Mouse (Mus musculus): ENCODE data around the gene Cnot4. TPM values are rescaled to one million over a fixed set of nuclear protein-coding genes. Genes with fewer than 3 reads are reported as not detected.

Gene Cnot4
- polyA plus RNA-seq, 1 experiment from 2014 or later: 33.0 TPM

DNA sequence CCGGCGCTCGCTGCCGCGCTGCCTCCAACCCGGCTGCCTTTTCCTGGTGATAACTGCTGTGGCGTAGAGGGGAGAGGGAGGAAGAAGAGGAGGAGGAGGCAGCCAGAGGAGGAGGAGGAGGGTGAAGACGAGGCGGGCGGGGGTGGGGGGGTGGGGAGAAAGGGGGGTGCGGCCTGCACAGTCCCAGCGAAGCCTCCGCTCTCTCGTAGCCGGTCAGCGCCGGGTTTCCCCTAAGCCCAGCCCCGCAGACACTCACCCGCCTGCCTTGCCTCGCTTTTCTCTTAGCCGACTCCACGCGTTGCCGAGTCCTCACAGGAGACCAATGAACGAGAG is 312 bp downstream of the Cnot4 start:
- 0% methylated on average over 21 of the region's 25 CpGs for WGBS
- Histone ChIP-seq H3K4me1 (peaks cover 20% of the 10 kb centered on the region), H3K27me3 (no peaks in the 10 kb centered on the region), H3K27ac (peak overlapping the region; percentile 91), H3K9ac (peak overlapping the region; percentile 89), H3K9me3 (replicated peaks) (no peaks in the 10 kb centered on the region), H3K4me3 (peak overlapping the region; percentile 71), H3K4me2 (replicated peaks) (peak overlapping the region; percentile 94), H3K36me3 (no peaks in the 10 kb centered on the region)
- ATAC-seq (ENCODE audit: low FRiP score): peak; percentile 93

DNA sequence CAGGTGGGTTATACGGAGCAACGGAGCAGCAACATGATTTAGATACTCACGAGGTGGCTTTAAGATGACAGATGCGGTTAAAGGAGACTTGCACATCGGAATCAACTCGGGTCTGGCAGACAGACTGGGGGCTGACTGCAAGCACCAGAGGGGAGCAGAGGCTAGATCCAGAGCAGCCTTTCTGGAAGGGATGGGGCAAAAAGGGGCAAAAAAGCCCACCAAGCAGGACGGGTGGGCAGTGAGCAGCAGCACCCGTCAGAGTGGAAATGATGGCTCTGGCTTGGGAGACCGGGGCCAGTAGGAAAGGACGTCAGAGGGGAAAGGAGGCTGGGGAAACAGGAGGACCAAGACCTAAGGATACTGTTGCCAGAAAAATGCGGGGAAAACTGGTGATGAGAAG is 718 bp downstream of the Cnot4 start:
- no peaks in the 10 kb centered on the region for H3K9me3 ChIP-seq (replicated peaks)
- H3K36me3 ChIP-seq: no peaks in the 10 kb centered on the region
- peaks cover 20% of the 10 kb centered on the region for H3K4me1 ChIP-seq
- WGBS: 0% methylated on average over 11 of the region's 11 CpGs
- H3K27me3 ChIP-seq: no peaks in the 10 kb centered on the region
- peak overlapping the region; percentile 94 for H3K4me2 ChIP-seq (replicated peaks)
- peak overlapping the region; percentile 71 for H3K4me3 ChIP-seq
- peak; percentile 15; the same call in 1 of the 2 replicates for ATAC-seq (ENCODE audit: low FRiP score)
- peak overlapping the region; percentile 91 for H3K27ac ChIP-seq
- H3K9ac ChIP-seq: peak overlapping the region; percentile 89

DNA sequence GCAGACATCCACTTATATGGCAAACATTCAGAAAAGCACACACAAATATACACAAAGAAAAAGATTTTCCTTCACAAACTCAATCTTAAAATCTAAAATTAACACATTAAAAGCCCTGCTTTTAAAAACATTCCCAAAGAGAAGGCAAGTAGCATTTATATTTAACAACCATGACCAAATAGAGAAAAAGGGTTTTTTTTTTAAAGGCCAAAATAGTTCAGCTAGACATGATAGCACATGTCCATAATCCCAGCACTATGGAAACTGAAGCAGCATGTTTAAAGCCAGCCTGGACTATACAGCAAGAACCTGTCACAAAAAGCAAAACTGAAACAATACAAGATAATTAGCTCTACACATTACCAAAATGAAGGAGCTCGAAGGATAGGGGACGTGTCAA is 11.0 kb downstream of the Cnot4 start:
- H3K27ac ChIP-seq: no peak overlapping the region
- WGBS: 95% methylated on average over 2 of the region's 2 CpGs
- no peaks in the 10 kb centered on the region for H3K27me3 ChIP-seq

DNA sequence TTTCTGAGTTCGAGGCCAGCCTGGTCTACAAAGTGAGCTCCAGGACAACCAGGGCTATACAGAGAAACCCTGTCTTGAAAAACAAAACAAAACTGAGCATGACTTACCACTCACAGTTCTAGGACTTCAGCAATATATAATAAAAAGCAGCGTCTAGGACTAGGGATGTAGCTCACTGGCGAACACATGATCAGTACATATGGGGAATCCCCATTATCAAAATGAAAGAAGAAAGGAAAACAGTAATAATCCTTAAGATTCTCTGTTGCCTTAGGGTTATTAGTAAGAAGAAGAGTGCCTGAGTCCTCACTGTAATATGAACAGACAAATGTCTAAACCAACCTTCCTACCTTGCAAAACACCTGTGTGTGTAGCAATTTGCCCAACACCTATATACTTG is 11.6 kb downstream of the Cnot4 start:
- Histone ChIP-seq H3K27ac (no peak overlapping the region), H3K9me3 (replicated peaks) (no peaks in the 10 kb centered on the region), H3K4me1 (no peaks in the 10 kb centered on the region), H3K4me3 (no peak overlapping the region), H3K36me3 (peaks cover 6% of the 10 kb centered on the region; the same call in 1 of the 2 replicates), H3K27me3 (no peaks in the 10 kb centered on the region), H3K4me2 (replicated peaks) (no peak overlapping the region), H3K9ac (no peak overlapping the region)
- no peak for ATAC-seq (ENCODE audit: low FRiP score)
- WGBS: 96% methylated on average over 3 of the region's 3 CpGs

More for the DNA sequence above, 11.0 kb downstream of the Cnot4 start:
- no peak overlapping the region for H3K9ac ChIP-seq
- no peaks in the 10 kb centered on the region for H3K9me3 ChIP-seq (replicated peaks)
- no peak for ATAC-seq (ENCODE audit: low FRiP score)
- peaks cover 6% of the 10 kb centered on the region; the same call in 1 of the 2 replicates for H3K36me3 ChIP-seq
- H3K4me3 ChIP-seq: no peak overlapping the region
- no peaks in the 10 kb centered on the region for H3K4me1 ChIP-seq
- H3K4me2 ChIP-seq (replicated peaks): no peak overlapping the region

DNA sequence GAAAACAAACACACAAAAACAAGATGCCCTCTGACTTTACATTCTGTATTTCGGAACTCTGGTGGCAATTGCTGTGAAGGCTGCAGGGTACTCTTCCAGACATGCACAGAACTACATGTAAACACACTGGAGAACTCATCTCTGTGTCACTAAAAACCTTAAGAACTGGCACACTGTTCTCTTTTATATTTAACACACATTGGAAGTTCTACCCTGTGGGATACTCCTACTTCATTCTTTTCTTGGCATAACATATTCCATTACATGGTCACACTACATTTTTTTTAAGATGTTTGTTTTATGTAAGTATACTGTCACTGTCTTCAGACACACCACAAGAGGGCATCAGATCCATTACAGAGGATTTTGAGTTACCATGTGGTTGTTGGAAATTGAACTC is 31.1 kb downstream of the Cnot4 start:
- no peaks in the 10 kb centered on the region for H3K9me3 ChIP-seq (replicated peaks)
- H3K4me3 ChIP-seq: no peak overlapping the region
- no peak overlapping the region for H3K9ac ChIP-seq
- no peak for ATAC-seq (ENCODE audit: low FRiP score)
- no peak overlapping the region for H3K4me2 ChIP-seq (replicated peaks)
- no peaks in the 10 kb centered on the region for H3K4me1 ChIP-seq
- H3K27ac ChIP-seq: no peak overlapping the region
- no peaks in the 10 kb centered on the region for H3K36me3 ChIP-seq
- 96% methylated on average over 1 of the region's 1 CpGs for WGBS
- H3K27me3 ChIP-seq: no peaks in the 10 kb centered on the region

DNA sequence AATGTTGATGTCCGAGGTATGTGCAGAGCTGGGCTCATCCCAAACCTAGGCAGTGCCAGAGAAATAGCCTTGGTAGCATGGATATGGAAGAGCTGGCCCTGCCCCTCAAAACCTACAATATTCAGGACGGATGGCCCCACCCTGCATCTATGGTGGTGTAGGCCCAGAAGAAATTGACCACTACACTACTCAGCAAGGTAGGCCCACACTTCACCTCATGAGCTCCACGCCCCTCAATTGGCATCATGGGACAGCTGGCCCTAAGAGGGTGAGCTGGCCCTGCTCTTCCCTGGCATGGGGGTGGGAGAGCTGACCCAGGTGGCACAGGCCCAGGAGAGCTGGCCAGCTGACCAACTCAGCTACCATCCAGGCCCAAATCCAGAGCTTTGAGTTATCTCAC is 48.6 kb downstream of the Cnot4 start:
- 98% methylated on average over 3 of the region's 3 CpGs for WGBS
- no peaks in the 10 kb centered on the region for H3K36me3 ChIP-seq
- H3K27ac ChIP-seq: no peak overlapping the region
- H3K4me3 ChIP-seq: no peak overlapping the region
- no peak overlapping the region for H3K9ac ChIP-seq
- no peak overlapping the region for H3K4me2 ChIP-seq (replicated peaks)
- H3K27me3 ChIP-seq: no peaks in the 10 kb centered on the region
- ATAC-seq (ENCODE audit: low FRiP score): no peak
- H3K4me1 ChIP-seq: no peaks in the 10 kb centered on the region
- no peaks in the 10 kb centered on the region for H3K9me3 ChIP-seq (replicated peaks)

DNA sequence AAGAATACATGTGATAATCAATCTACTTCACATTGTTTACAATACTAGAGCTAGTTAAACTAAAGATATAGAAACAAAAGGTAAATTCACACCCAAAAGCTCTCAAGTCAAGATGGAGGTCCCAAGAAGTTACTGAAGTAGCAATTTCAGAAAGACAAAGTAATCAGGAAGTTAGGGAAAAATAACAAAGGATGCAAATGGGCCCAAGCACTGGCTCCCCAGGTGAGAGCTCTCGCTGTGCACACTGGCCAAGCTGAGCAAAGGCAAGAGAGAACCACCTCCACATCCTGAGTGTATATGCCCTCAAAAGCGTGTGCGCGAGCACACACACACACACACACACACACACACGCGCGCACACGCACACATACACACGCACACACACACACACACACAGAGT is 58.4 kb downstream of the Cnot4 start:
- Histone ChIP-seq H3K27me3 (no peaks in the 10 kb centered on the region), H3K36me3 (peaks cover 25% of the 10 kb centered on the region), H3K27ac (no peak overlapping the region), H3K4me2 (replicated peaks) (no peak overlapping the region), H3K9me3 (replicated peaks) (no peaks in the 10 kb centered on the region), H3K4me1 (no peaks in the 10 kb centered on the region), H3K9ac (no peak overlapping the region), H3K4me3 (no peak overlapping the region)
- ATAC-seq (ENCODE audit: low FRiP score): no peak
- WGBS: 93% methylated on average over 9 of the region's 9 CpGs

DNA sequence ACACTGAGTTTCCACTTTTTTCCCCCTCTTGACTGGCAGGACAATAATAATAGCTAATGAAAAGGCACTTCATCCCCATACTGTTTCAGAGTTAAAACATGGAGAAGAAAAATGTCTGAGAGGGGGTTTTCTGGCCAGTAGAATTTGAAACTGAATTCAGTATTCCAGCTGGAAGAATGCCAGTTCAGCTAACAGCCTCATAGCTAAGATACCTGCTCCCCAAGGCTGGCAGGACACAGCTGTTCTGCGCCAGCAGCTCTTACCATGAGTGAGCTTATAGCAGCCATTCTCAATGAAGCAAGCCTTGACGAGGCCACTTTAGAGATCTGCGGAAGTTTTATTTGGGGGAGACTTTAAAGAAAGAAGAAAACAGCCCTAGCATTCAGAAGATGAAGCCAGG is 62.3 kb downstream of the Cnot4 start:
- no peaks in the 10 kb centered on the region for H3K9me3 ChIP-seq (replicated peaks)
- H3K27ac ChIP-seq: no peak overlapping the region
- H3K36me3 ChIP-seq: peaks cover 17% of the 10 kb centered on the region
- ATAC-seq (ENCODE audit: low FRiP score): no peak
- H3K27me3 ChIP-seq: no peaks in the 10 kb centered on the region
- 92% methylated on average over 3 of the region's 3 CpGs for WGBS
- no peak overlapping the region for H3K4me2 ChIP-seq (replicated peaks)
- H3K4me3 ChIP-seq: no peak overlapping the region
- H3K9ac ChIP-seq: no peak overlapping the region
- H3K4me1 ChIP-seq: no peaks in the 10 kb centered on the region

DNA sequence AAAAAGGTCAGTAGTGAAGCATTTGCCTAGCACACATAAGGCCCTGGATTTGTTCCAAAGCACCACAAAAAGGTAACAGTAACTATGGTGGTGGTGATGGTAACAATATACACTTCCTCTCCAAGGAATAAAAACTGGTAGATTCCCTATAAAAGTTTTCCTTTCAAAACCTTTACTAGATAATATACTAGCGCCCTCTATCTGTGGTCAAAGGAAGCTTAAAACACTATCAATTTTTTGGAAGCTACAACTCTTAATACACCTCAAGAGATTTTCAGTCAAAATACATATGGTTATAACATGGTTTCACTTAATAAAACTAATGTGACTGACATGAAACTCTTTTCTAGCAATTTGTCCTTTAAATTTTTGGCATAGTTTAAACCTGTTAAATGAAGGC is 71.1 kb downstream of the Cnot4 start:
- Histone ChIP-seq H3K4me1 (no peaks in the 10 kb centered on the region), H3K4me2 (replicated peaks) (no peak overlapping the region), H3K27ac (no peak overlapping the region), H3K4me3 (no peak overlapping the region), H3K36me3 (peaks cover 14% of the 10 kb centered on the region; the same call in 1 of the 2 replicates), H3K9ac (no peak overlapping the region), H3K9me3 (replicated peaks) (no peaks in the 10 kb centered on the region), H3K27me3 (no peaks in the 10 kb centered on the region)
- 26% methylated on average over 1 of the region's 1 CpGs for WGBS
- ATAC-seq (ENCODE audit: low FRiP score): no peak

DNA sequence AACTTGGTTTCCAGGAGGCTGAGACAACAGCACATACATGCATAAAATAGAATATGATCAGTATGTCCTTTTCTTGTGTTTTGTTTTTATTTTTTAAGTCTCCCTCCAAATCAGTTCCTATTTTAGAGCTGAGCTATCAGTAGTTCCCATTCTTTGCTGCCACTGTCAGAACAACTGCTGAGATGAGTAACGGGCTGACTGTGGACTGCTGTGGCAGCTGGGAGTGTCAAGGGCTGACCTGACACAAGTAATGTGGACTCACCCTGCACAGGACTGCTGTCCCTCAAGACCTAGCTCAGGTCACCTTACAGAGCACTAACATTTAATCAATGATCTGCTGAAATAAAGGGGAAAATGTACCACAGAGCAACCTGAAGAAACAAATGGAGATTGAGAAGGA is 90.4 kb downstream of the Cnot4 start:
- no peak overlapping the region for H3K27ac ChIP-seq
- no peaks in the 10 kb centered on the region for H3K36me3 ChIP-seq
- no peak for ATAC-seq (ENCODE audit: low FRiP score)
- H3K9me3 ChIP-seq (replicated peaks): no peaks in the 10 kb centered on the region
- no peaks in the 10 kb centered on the region for H3K4me1 ChIP-seq
- 70% methylated on average over 1 of the region's 1 CpGs for WGBS
- no peak overlapping the region for H3K4me3 ChIP-seq
- no peak overlapping the region for H3K4me2 ChIP-seq (replicated peaks)
- H3K27me3 ChIP-seq: no peaks in the 10 kb centered on the region
- no peak overlapping the region for H3K9ac ChIP-seq

DNA sequence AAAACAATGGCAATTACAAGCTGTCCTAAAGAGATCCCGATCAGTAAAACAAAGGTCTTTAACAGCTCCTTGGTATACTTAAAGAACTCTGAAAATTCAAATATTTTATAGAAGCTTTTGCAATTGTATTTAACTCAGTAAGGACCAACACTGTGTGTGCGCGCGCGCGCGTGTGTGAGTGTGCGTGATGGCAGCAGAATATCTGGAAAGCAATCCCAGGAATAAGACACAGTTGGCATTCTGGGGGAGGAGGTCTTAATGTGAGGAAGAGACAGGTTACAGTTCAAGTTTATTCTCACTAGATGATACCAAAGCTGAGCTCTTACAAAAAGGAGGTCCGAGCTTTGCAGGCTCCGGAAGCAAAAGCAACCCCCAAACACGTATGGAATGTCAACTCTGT is 100.2 kb downstream of the Cnot4 start:
- WGBS: 95% methylated on average over 11 of the region's 11 CpGs
- Histone ChIP-seq H3K4me3 (no peak overlapping the region), H3K9ac (no peak overlapping the region), H3K9me3 (replicated peaks) (no peaks in the 10 kb centered on the region), H3K4me2 (replicated peaks) (no peak overlapping the region), H3K36me3 (no peaks in the 10 kb centered on the region; the same call in 1 of the 2 replicates), H3K27ac (no peak overlapping the region), H3K4me1 (no peaks in the 10 kb centered on the region), H3K27me3 (no peaks in the 10 kb centered on the region)
- no peak for ATAC-seq (ENCODE audit: low FRiP score)

DNA sequence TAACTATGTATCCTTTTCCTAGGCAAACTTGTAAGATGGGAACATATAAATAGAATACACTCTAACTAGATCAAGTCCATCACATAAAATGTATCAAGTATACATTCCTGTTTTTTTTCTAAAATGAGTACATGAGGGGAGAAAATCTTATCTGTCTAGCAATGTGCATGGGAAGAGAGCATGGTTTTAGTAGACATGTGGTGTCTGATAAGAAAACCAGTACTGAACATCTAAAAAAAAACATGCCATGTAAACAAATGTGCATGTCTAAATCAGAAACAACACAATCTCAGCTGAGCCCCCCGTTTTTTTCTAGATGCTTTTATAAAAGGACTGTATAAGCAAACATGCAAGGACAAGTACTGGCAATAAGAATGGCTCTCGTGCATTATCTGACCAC is 100.8 kb downstream of the Cnot4 start:
- no peak overlapping the region for H3K4me3 ChIP-seq
- no peak overlapping the region for H3K27ac ChIP-seq
- H3K9me3 ChIP-seq (replicated peaks): no peaks in the 10 kb centered on the region
- no peak overlapping the region for H3K4me2 ChIP-seq (replicated peaks)
- no peaks in the 10 kb centered on the region for H3K4me1 ChIP-seq
- H3K27me3 ChIP-seq: no peaks in the 10 kb centered on the region
- 78% methylated on average over 2 of the region's 2 CpGs for WGBS
- no peak overlapping the region for H3K9ac ChIP-seq
- H3K36me3 ChIP-seq: no peaks in the 10 kb centered on the region; the same call in 1 of the 2 replicates
- ATAC-seq (ENCODE audit: low FRiP score): no peak

DNA sequence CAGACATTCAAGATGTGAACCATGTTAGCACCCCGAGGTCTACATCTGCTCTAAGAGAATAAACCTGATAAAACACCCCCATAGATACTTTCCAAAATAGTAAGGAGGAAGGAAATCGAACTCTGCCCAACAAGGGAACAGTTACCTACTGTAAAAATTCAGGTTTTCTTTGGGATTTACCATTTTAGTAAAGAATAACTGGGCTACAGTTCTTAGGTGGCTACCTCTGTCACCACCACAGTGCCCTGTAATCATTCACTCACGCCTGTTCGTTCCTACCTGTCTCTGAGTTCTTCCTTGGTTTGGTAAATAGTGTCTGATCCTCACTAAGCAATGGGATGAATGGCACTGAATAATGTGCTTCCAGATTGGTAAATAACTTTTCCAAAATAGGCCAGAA is 102.7 kb downstream of the Cnot4 start:
- H3K9me3 ChIP-seq (replicated peaks): no peaks in the 10 kb centered on the region
- no peaks in the 10 kb centered on the region for H3K4me1 ChIP-seq
- 92% methylated on average over 4 of the region's 4 CpGs for WGBS
- no peak overlapping the region for H3K4me2 ChIP-seq (replicated peaks)
- H3K36me3 ChIP-seq: no peaks in the 10 kb centered on the region
- ATAC-seq (ENCODE audit: low FRiP score): no peak
- H3K9ac ChIP-seq: no peak overlapping the region
- no peak overlapping the region for H3K4me3 ChIP-seq
- no peak overlapping the region for H3K27ac ChIP-seq
- H3K27me3 ChIP-seq: no peaks in the 10 kb centered on the region

DNA sequence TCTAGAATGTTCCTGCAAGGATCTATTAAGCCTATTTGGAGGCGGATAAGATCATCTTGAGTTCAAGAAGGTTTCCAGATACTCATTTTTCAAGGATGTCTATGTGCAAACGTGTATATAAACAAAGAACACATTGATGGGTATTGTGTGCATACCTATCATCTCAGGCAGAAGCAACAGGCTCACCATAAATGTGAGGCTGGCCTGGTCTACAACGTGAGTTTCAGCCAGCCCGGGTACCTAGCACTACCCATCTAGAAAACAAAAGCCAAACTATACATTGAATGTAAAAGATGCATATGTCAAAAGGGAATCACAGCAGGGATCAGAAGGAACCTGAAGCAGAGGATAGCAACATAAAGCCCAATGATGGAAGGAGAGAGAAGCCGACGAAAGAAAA is 103.3 kb downstream of the Cnot4 start:
- no peak overlapping the region for H3K9ac ChIP-seq
- H3K4me1 ChIP-seq: no peaks in the 10 kb centered on the region
- WGBS: 88% methylated on average over 6 of the region's 6 CpGs
- H3K36me3 ChIP-seq: no peaks in the 10 kb centered on the region
- no peaks in the 10 kb centered on the region for H3K9me3 ChIP-seq (replicated peaks)
- H3K4me2 ChIP-seq (replicated peaks): no peak overlapping the region
- H3K4me3 ChIP-seq: no peak overlapping the region
- no peaks in the 10 kb centered on the region for H3K27me3 ChIP-seq
- no peak overlapping the region for H3K27ac ChIP-seq
- no peak for ATAC-seq (ENCODE audit: low FRiP score)

Measured in hindbrain, embryonic 12.5 days (tissue).